Mouse (Mus musculus) G1E (cell line): ENCODE data around the gene Ankrd22.

Source experiments
- CTCF ChIP-seq: IDR thresholded peaks from 2 replicates; pipeline ENCODE4 v1.5.1; 2012; ENCODE audit warnings: low read depth, low read length, inconsistent platforms, mixed read lengths
- GATA1 ChIP-seq: IDR thresholded peaks from 2 replicates; pipeline ENCODE4 v1.6.1; 2012; ENCODE audit warnings: borderline replicate concordance, low read length, inconsistent platforms, mixed read lengths
- GATA2 ChIP-seq: IDR thresholded peaks from 2 replicates; pipeline ENCODE4 v1.6.1; 2012; ENCODE audit warnings: low read depth, low read length, inconsistent platforms, borderline replicate concordance
- POLR2AphosphoS5 ChIP-seq: IDR thresholded peaks from 2 replicates; pipeline ENCODE4 v1.6.1; 2012; ENCODE audit warnings: low read depth, low read length, inconsistent platforms; ENCODE audit not compliant: insufficient replicate concordance
- TAL1 ChIP-seq: conservative IDR thresholded peaks from 2 replicates; pipeline ENCODE4 v1.6.1; 2012; ENCODE audit warnings: low read depth, low read length, inconsistent platforms, mixed read lengths

GRCm38 (mm10) chr19:34191645-34192007 lies 25.8 kb upstream of the Ankrd22 start:
- no peak for TF ChIP-seq GATA2
- TF ChIP-seq CTCF, result no peak
- TF ChIP-seq TAL1, result no peak
- no peak for TF ChIP-seq GATA1
- no peak for TF ChIP-seq POLR2AphosphoS5
